In genomic region chr11:46056770-46057411, GRCm38 (mm10) we compare ENCODE assay signal across 8 mouse cellular contexts. TPM values are rescaled to one million over a fixed set of nuclear protein-coding genes. Genes with fewer than 3 reads are reported as not detected.
DNase-seq lines count a peak whose midpoint lies in the region; ATAC-seq and TF ChIP-seq lines count a peak whose summit lies in the region.

No protein-coding gene starts in this region.

- 3% methylated on average over 25 of the region's 25 CpGs for whole genome bisulfite sequencing in lung, adult 2 months
- WGBS in intestine, postnatal 0 days, result 4% methylated on average over 25 of the region's 25 CpGs
- WGBS in midbrain, embryonic 16.5 days, result 3% methylated on average over 25 of the region's 25 CpGs

- no peak for TF ChIP-seq CTCF in lung, adult 2 months (IDR thresholded peaks at IDR 0.05; ENCODE audit: insufficient read depth, low read length)
- TF ChIP-seq CTCF in intestine, postnatal 0 days (IDR thresholded peaks at IDR 0.05; ENCODE audit: low read depth), result no peak

- H3K9me3 ChIP-seq in intestine, postnatal 0 days (ENCODE audit: control insufficient read depth), result no peaks in the 10 kb centered on the region
- no peaks in the 10 kb centered on the region for H3K9me3 ChIP-seq in midbrain, embryonic 16.5 days (replicated peaks; ENCODE audit: control insufficient read depth, low read length, poor library complexity, severe bottlenecking)

- H3K9ac ChIP-seq in intestine, postnatal 0 days (ENCODE audit: low read depth, low read length), result peak overlapping the region; percentile 68
- H3K9ac ChIP-seq in midbrain, embryonic 16.5 days (ENCODE audit: low read depth, low read length), result peak overlapping the region; percentile 85

- peak overlapping the region; percentile 77 for H3K4me3 ChIP-seq in lung, adult 2 months (replicated peaks; ENCODE audit: extremely low read depth, low read depth, low read length)
- peak overlapping the region; percentile 55 for H3K4me3 ChIP-seq in intestine, postnatal 0 days (ENCODE audit: low read depth, low read length)
- peak overlapping the region; percentile 56 for H3K4me3 ChIP-seq in midbrain, embryonic 16.5 days (ENCODE audit: low read depth, low read length)

- DNase-seq in lung, adult 2 months, result peak; percentile 45
- no peak for DNase-seq in lung, postnatal 25 days (ENCODE audit: low spot score)
- peak; percentile 32 for DNase-seq in brain, adult 2 months (ENCODE audit: low read depth, low spot score)
- DNase-seq in gastrocnemius, postnatal 36 days, result peak; percentile 21 to 50
- no peak for DNase-seq in frontal cortex, postnatal 14 days (ENCODE audit: low spot score in 2 of 2)
- DNase-seq in ovary, adult 18-20 months (ENCODE audit: low spot score), result no peak

- peak overlapping the region; percentile 61 for H3K4me2 ChIP-seq in intestine, postnatal 0 days (replicated peaks; ENCODE audit: low read depth)
- peak overlapping the region; percentile 92 for H3K4me2 ChIP-seq in midbrain, embryonic 16.5 days (ENCODE audit: low read length)

- ATAC-seq in intestine, postnatal 0 days, result no peak
- ATAC-seq in midbrain, embryonic 16.5 days, result peak; percentile 6; the same call in 1 of the 2 replicates

- peaks cover 21% of the 10 kb centered on the region for H3K27me3 ChIP-seq in intestine, postnatal 0 days (replicated peaks; ENCODE audit: control insufficient read depth, insufficient read depth, low read length)
- H3K27me3 ChIP-seq in midbrain, embryonic 16.5 days (ENCODE audit: control insufficient read depth, insufficient read depth, low read depth, low read length), result no peaks in the 10 kb centered on the region

- H3K4me1 ChIP-seq in lung, adult 2 months (ENCODE audit: control insufficient read depth, insufficient read depth, low read length), result peaks cover 8% of the 10 kb centered on the region
- H3K4me1 ChIP-seq in intestine, postnatal 0 days (replicated peaks; ENCODE audit: control insufficient read depth, insufficient read depth, low read length), result no peaks in the 10 kb centered on the region
- peaks cover 17% of the 10 kb centered on the region for H3K4me1 ChIP-seq in midbrain, embryonic 16.5 days (ENCODE audit: control insufficient read depth, insufficient read depth, low read length)

- no peak for TF ChIP-seq POLR2A in lung, adult 2 months (IDR thresholded peaks at IDR 0.05; ENCODE audit: borderline replicate concordance, extremely low read depth, low read depth, low read length)

- intact Hi-C loops in gastrocnemius, postnatal 36 days (cut with DNase I), result no loop called here

- peaks cover 5% of the 10 kb centered on the region; the same call in 1 of the 2 replicates for H3K36me3 ChIP-seq in intestine, postnatal 0 days (ENCODE audit: control insufficient read depth, insufficient read depth)
- H3K36me3 ChIP-seq in midbrain, embryonic 16.5 days (ENCODE audit: control insufficient read depth, insufficient read depth, low read length), result no peaks in the 10 kb centered on the region

- H3K27ac ChIP-seq in intestine, postnatal 0 days (ENCODE audit: low read depth, low read length), result peak overlapping the region; percentile 79
- peak overlapping the region; percentile 90 for H3K27ac ChIP-seq in midbrain, embryonic 16.5 days (ENCODE audit: low read length)

RNA-seq across cellular contexts. Expression of gene Adam19, which starts 1.1 kb away (rescaled TPM):
- polyA plus RNA-seq in lung, adult 2 months (2012; rRNA removed), result 24.3 and 29.4 TPM in 2 replicates
- 1 to 10 TPM; 4.4 TPM for total RNA-seq in gastrocnemius, postnatal 36 days (2021)
- polyA plus RNA-seq in intestine, postnatal 0 days (2015; fragmentation: Nextera tagmentation; extraction: Ambion mirVana), result 4.0 and 4.5 TPM in 2 replicates
- polyA plus RNA-seq in midbrain, embryonic 16.5 days (2015; fragmentation: Nextera tagmentation; extraction: Ambion mirVana), result 9.0 and 10.1 TPM in 2 replicates

RNA-seq across cellular contexts. Expression of gene Gm12166, which starts 4.8 kb away (rescaled TPM):
- 16.8 and 19.8 TPM in 2 replicates for polyA plus RNA-seq in lung, adult 2 months (2012; rRNA removed)
- under 1 TPM in 1 of 2 experiments, not detected in 1; 0.54 TPM for total RNA-seq in gastrocnemius, postnatal 36 days (2021)
- 9.5 and 10.2 TPM in 2 replicates for polyA plus RNA-seq in intestine, postnatal 0 days (2015; fragmentation: Nextera tagmentation; extraction: Ambion mirVana)
- polyA plus RNA-seq in midbrain, embryonic 16.5 days (2015; fragmentation: Nextera tagmentation; extraction: Ambion mirVana), result 4.7 and 7.1 TPM in 2 replicates

Comparison
In these comparisons a context has a peak if more than half of its experiments do, and no peak if none do; other contexts are left out.
1. DNase-seq: peak in lung, adult 2 months (single experiment), brain, adult 2 months (single experiment) and gastrocnemius, postnatal 36 days (2 of 2); none in lung, postnatal 25 days (single experiment), frontal cortex, postnatal 14 days (0 of 2) and ovary, adult 18-20 months (single experiment).
2. Peak in every context shown above with its lines, with median percentiles within 50 percentile points of each other: H3K4me3 ChIP-seq.